Mouse (Mus musculus) small intestine, adult 2 months (tissue): ENCODE data around the gene Lrmp. TPM values are rescaled to one million over a fixed set of nuclear protein-coding genes. Genes with fewer than 3 reads are reported as not detected.

Source experiments
- H3K27ac ChIP-seq: fragments of 200-500 bp; 2 replicates; pipeline ENCODE4 v1.5.1; 2012; ENCODE audit warnings: low read depth, low read length, control low read depth, inconsistent platforms; ENCODE audit not compliant: insufficient read depth
- H3K27me3 ChIP-seq: fragments of 200-500 bp; 2 replicates; pipeline ENCODE4 v1.6.1; 2012; ENCODE audit warnings: mild to moderate bottlenecking, moderate library complexity, low read length, inconsistent platforms; ENCODE audit not compliant: control insufficient read depth, insufficient read depth
- H3K36me3 ChIP-seq: fragments of 200-500 bp; 2 replicates; pipeline ENCODE4 v1.6.1; 2012; ENCODE audit warnings: mild to moderate bottlenecking, low read length, control low read depth, inconsistent platforms; ENCODE audit not compliant: control insufficient read depth, insufficient read depth
- H3K4me1 ChIP-seq: fragments of 200-500 bp; 2 replicates; pipeline ENCODE4 v1.6.1; 2012; ENCODE audit warnings: low read length, inconsistent platforms, mixed read lengths; ENCODE audit not compliant: control insufficient read depth, insufficient read depth, insufficient read length
- H3K4me3 ChIP-seq: fragments of 200-500 bp; 2 replicates; pipeline ENCODE4 v1.5.1; 2012; ENCODE audit warnings: low read depth, mild to moderate bottlenecking, control low read depth, inconsistent platforms, low read length, moderate library complexity
- CTCF ChIP-seq: fragments of 200-500 bp; IDR thresholded peaks from 2 replicates; pipeline ENCODE4 v1.5.1; 2012; ENCODE audit warnings: low read depth, mild to moderate bottlenecking, control low read depth, inconsistent platforms, low read length, moderate library complexity, mixed read lengths; ENCODE audit not compliant: insufficient replicate concordance, insufficient read length; ENCODE audit errors: extremely low read depth
- POLR2A ChIP-seq: fragments of 200-500 bp; IDR thresholded peaks from 2 replicates; pipeline ENCODE4 v1.6.1; 2012; ENCODE audit warnings: low read depth, mild to moderate bottlenecking, control low read depth, inconsistent platforms, low read length, moderate library complexity
- WGBS: fragments of 180-500 bp; shearing (Covaris S2); methylation state at CpG from one replicate; pipeline ENCODE4 v1.1.7; 2018; 5-methylcytosine and 5-hydroxymethylcytosine counted together
- polyA plus RNA-seq: library from polyadenylated mRNA; depleted of rRNA; stranded (reverse); fragments of >200 nt; gene quantifications from 2 replicates; pipeline ENCODE4 v1.2.3, GENCODE M21; 2012

Lrmp gene
- polyA plus RNA-seq, 1 experiment, result 17.7 TPM

- Histone ChIP-seq H3K27ac (no peak overlapping the region), H3K4me1 (no peaks in the 10 kb centered on the region), H3K4me3 (peak overlapping the region; percentile 51; the same call in 1 of the 2 replicates), H3K36me3 (no peaks in the 10 kb centered on the region), H3K27me3 (no peaks in the 10 kb centered on the region)
- TF ChIP-seq POLR2A, result no peak
- TF ChIP-seq CTCF, result peak; percentile 26; the same call in 1 of the 2 replicates
- 55% methylated on average over 27 of the region's 27 CpGs for WGBS
Observed at GRCm38 (mm10) chr6:145187093-145188088, 71.9 kb downstream of the Lrmp start.

DNA sequence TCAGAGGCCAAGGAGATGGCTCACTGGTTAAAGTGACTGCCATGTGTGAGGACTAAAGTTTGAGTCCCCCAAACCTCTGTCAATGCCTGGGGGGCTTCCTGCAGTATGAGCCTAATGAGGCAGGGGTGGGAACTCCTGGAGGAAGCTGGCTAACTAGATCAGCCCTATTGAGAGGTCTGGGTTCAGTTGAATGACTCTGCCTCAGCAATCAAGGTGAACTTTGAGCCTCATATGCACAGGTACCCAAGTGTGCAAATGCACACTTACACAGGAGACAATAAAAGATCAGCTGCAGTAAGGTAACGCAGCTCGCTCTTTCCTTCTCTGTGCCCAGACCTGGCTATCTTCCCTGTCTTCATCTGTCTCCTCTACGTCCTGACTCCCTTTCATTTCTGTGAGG lies 77.6 kb downstream of the Lrmp start:
- H3K27me3 ChIP-seq, result no peaks in the 10 kb centered on the region
- H3K4me1 ChIP-seq, result peaks cover 3% of the 10 kb centered on the region; the same call in 1 of the 2 replicates
- H3K4me3 ChIP-seq, result no peak overlapping the region
- peak overlapping the region; percentile 34; the same call in 1 of the 2 replicates for H3K27ac ChIP-seq
- no peaks in the 10 kb centered on the region for H3K36me3 ChIP-seq
- TF ChIP-seq POLR2A, result no peak
- TF ChIP-seq CTCF, result no peak
- 32% methylated on average over 3 of the region's 3 CpGs for WGBS

GRCm38 (mm10) chr6:145193446-145193845 lies 78.0 kb downstream of the Lrmp start:
- H3K27me3 ChIP-seq, result no peaks in the 10 kb centered on the region
- TF ChIP-seq POLR2A, result no peak
- H3K36me3 ChIP-seq, result no peaks in the 10 kb centered on the region
- H3K4me1 ChIP-seq, result peaks cover 3% of the 10 kb centered on the region; the same call in 1 of the 2 replicates
- 19% methylated on average over 11 of the region's 11 CpGs for WGBS
- H3K27ac ChIP-seq, result peak overlapping the region; percentile 34; the same call in 1 of the 2 replicates
- H3K4me3 ChIP-seq, result no peak overlapping the region

DNA sequence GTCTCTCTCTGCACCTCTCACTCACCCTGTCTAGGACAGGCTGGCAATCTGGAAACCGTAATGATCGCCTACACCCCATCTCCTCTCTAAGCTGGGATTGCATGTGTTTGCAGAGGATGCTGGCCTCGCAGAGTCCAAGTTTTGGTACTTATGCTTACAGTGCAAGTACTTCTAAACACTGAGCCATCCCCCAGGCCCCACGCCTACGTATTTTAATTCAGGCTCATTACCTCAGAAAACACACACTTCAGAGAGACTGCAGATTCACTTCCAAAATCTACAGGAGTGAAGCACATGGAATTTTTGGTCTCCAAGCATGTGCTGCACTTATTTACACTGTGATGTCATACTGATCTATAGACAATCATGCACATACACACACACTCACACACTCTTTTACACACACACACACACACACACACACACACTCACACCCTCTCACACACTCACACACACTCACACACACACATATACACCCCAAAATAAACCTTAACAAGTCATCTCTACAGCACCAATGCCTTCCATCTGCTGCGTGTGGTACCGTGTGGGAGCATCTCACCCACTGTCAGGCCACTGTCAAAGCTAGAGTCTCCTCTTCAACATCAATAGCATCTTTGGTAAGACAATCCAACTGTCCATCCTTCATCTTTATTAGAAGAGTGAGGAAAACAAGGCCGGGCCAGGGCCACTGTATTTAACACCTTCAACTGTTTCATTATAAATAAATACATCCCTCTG lies 82.7 kb downstream of the Lrmp start:
- WGBS, result 93% methylated on average over 8 of the region's 8 CpGs
- TF ChIP-seq CTCF, result no peak
- TF ChIP-seq POLR2A, result no peak
- H3K4me3 ChIP-seq, result no peak overlapping the region

GRCm38 (mm10) chr6:145202432-145203125 lies 87.1 kb downstream of the Lrmp start:
- H3K27me3 ChIP-seq, result no peaks in the 10 kb centered on the region
- H3K27ac ChIP-seq, result no peak overlapping the region
- 71% methylated on average over 13 of the region's 13 CpGs for WGBS
- H3K36me3 ChIP-seq, result no peaks in the 10 kb centered on the region
- TF ChIP-seq POLR2A, result no peak
- TF ChIP-seq CTCF, result no peak
- no peaks in the 10 kb centered on the region for H3K4me1 ChIP-seq
- H3K4me3 ChIP-seq, result no peak overlapping the region

More for the DNA sequence above, 82.7 kb downstream of the Lrmp start:
- Histone ChIP-seq H3K4me1 (peaks cover 2% of the 10 kb centered on the region; the same call in 1 of the 2 replicates), H3K27me3 (no peaks in the 10 kb centered on the region), H3K36me3 (no peaks in the 10 kb centered on the region), H3K27ac (no peak overlapping the region)

GRCm38 (mm10) chr6:145204440-145204839 lies 89.0 kb downstream of the Lrmp start:
- Histone ChIP-seq H3K36me3 (no peaks in the 10 kb centered on the region), H3K4me3 (no peak overlapping the region), H3K27ac (no peak overlapping the region), H3K27me3 (no peaks in the 10 kb centered on the region), H3K4me1 (no peaks in the 10 kb centered on the region)
- WGBS, result 81% methylated on average over 6 of the region's 6 CpGs
- TF ChIP-seq CTCF, result no peak
- no peak for TF ChIP-seq POLR2A
